In genomic region chr6:137989853-137990252, GRCm38 (mm10) we compare ENCODE assay signal across 16 mouse cellular contexts.
DNase-seq lines count a peak whose midpoint lies in the region; ATAC-seq and TF ChIP-seq lines count a peak whose summit lies in the region.
"Had no signal": no experiment of that assay in that cellular context is flagged by ENCODE, and none has a peak within 500 bp of the region (broad histone marks: within the 10 kb centered on the region; RNA-seq: fewer than 3 reads in every experiment).

No protein-coding gene starts in this region.

- no peak overlapping the region for H3K4me2 ChIP-seq in embryonic facial prominence, embryonic 11.5 days (ENCODE audit: low read depth, low read length)
- H3K4me2 ChIP-seq: neural tube, embryonic 13.5 days had no signal

- H3K27ac ChIP-seq in embryonic facial prominence, embryonic 11.5 days (replicated peaks; ENCODE audit: low read depth, low read length), result no peak overlapping the region
- H3K27ac ChIP-seq in embryonic facial prominence, embryonic 10.5 days (replicated peaks), result no peak overlapping the region
- no peak overlapping the region for H3K27ac ChIP-seq in cortical plate, adult 2 months (ENCODE audit: insufficient read depth, low read length)
- H3K27ac ChIP-seq: forebrain, embryonic 10.5 days; neural tube, embryonic 13.5 days had no signal

- no peak for ATAC-seq in embryonic facial prominence, embryonic 11.5 days (replicated peaks; ENCODE audit: insufficient number of reproducible peaks, low FRiP score, low TSS enrichment, low read depth)
- ATAC-seq in megakaryocyte-erythroid progenitor cell, adult 5-6 weeks (replicated peaks; ENCODE audit: low FRiP score, low TSS enrichment, poor library complexity, severe bottlenecking), result no peak
- ATAC-seq: activated CD4-positive, CD25-positive, alpha-beta regulatory T cell, adult 4 months; CD4-positive, CD25-positive, alpha-beta regulatory T cell, adult 4 months; inflammation-experienced regulatory T-cells, adult 6 months had no signal

- peak; percentile 23 for DNase-seq in embryonic facial prominence, embryonic 11.5 days (ENCODE audit: low spot score)
- no peak for DNase-seq in embryonic facial prominence, embryonic 10.5 days (ENCODE audit: low spot score)
- DNase-seq in kidney, postnatal 14 days, result peak; percentile 3
- no peak for DNase-seq in kidney, adult 8-10 months
- DNase-seq in layer of hippocampus, adult 18-20 months (ENCODE audit: low spot score in 2 of 2), result no peak
- DNase-seq: cerebellum, adult 2 months; right cerebral cortex, postnatal 4 days had no signal

- TF ChIP-seq POLR2A in cortical plate, adult 2 months (IDR thresholded peaks at IDR 0.05; ENCODE audit: extremely low read depth, insufficient read depth, low read length), result no peak

- H3K9ac ChIP-seq in embryonic facial prominence, embryonic 11.5 days (replicated peaks; ENCODE audit: low read length), result no peak overlapping the region
- H3K9ac ChIP-seq: neural tube, embryonic 13.5 days had no signal

- H3K4me1 ChIP-seq in embryonic facial prominence, embryonic 11.5 days (ENCODE audit: control insufficient read depth, insufficient read depth, low read length), result no peaks in the 10 kb centered on the region
- no peaks in the 10 kb centered on the region for H3K4me1 ChIP-seq in embryonic facial prominence, embryonic 10.5 days
- H3K4me1 ChIP-seq in E14TG2a.4 (replicated peaks; ENCODE audit: low read depth, low read length), result no peaks in the 10 kb centered on the region
- no peaks in the 10 kb centered on the region for H3K4me1 ChIP-seq in cortical plate, adult 2 months (ENCODE audit: control insufficient read depth, insufficient read depth, low read length)
- H3K4me1 ChIP-seq: forebrain, embryonic 10.5 days; megakaryocyte, embryonic 14.5 days; neural tube, embryonic 13.5 days had no signal

- H3K27me3 ChIP-seq in embryonic facial prominence, embryonic 11.5 days (ENCODE audit: control insufficient read depth, insufficient read depth, low read length), result no peaks in the 10 kb centered on the region
- H3K27me3 ChIP-seq in embryonic facial prominence, embryonic 10.5 days (replicated peaks; ENCODE audit: low read depth, poor library complexity, severe bottlenecking), result no peaks in the 10 kb centered on the region
- H3K27me3 ChIP-seq in E14TG2a.4 (ENCODE audit: insufficient read depth, low read length), result no peaks in the 10 kb centered on the region
- H3K27me3 ChIP-seq: megakaryocyte, embryonic 14.5 days; neural tube, embryonic 13.5 days had no signal

- H3K9me3 ChIP-seq in embryonic facial prominence, embryonic 11.5 days (replicated peaks; ENCODE audit: control insufficient read depth, low read length), result no peaks in the 10 kb centered on the region
- H3K9me3 ChIP-seq in embryonic facial prominence, embryonic 10.5 days, result no peaks in the 10 kb centered on the region
- no peaks in the 10 kb centered on the region for H3K9me3 ChIP-seq in E14TG2a.4 (ENCODE audit: low read length)
- H3K9me3 ChIP-seq: forebrain, embryonic 10.5 days; neural tube, embryonic 13.5 days had no signal

- H3K36me3 ChIP-seq in embryonic facial prominence, embryonic 11.5 days (replicated peaks; ENCODE audit: control insufficient read depth, insufficient read depth, low read depth, low read length), result no peaks in the 10 kb centered on the region
- H3K36me3 ChIP-seq in embryonic facial prominence, embryonic 10.5 days (replicated peaks), result no peaks in the 10 kb centered on the region
- no peaks in the 10 kb centered on the region for H3K36me3 ChIP-seq in E14TG2a.4 (ENCODE audit: insufficient read depth, low read length)
- H3K36me3 ChIP-seq: forebrain, embryonic 10.5 days; neural tube, embryonic 13.5 days had no signal

- no peak overlapping the region for H3K4me3 ChIP-seq in embryonic facial prominence, embryonic 11.5 days (ENCODE audit: low read depth, low read length)
- H3K4me3 ChIP-seq in embryonic facial prominence, embryonic 10.5 days, result no peak overlapping the region
- no peak overlapping the region for H3K4me3 ChIP-seq in E14TG2a.4 (replicated peaks; ENCODE audit: low read length)
- H3K4me3 ChIP-seq in cortical plate, adult 2 months (ENCODE audit: insufficient read depth, low read length), result no peak overlapping the region
- H3K4me3 ChIP-seq: forebrain, embryonic 10.5 days; megakaryocyte, embryonic 14.5 days; neural tube, embryonic 13.5 days had no signal

- peak; percentile 44 for TF ChIP-seq CTCF in E14TG2a.4 (conservative IDR thresholded peaks at IDR 0.05; ENCODE audit: low read length)
- TF ChIP-seq CTCF in cortical plate, adult 2 months (IDR thresholded peaks at IDR 0.05; ENCODE audit: extremely low read depth, insufficient read depth, low read length), result peak; percentile 18; the same call in 1 of the 2 replicates

Comparison
In these comparisons a context has a peak if more than half of its experiments do, and no peak if none do; other contexts are left out.
1. DNase-seq: peak in embryonic facial prominence, embryonic 11.5 days (single experiment) and kidney, postnatal 14 days (single experiment); none in embryonic facial prominence, embryonic 10.5 days (single experiment), kidney, adult 8-10 months (0 of 2) and layer of hippocampus, adult 18-20 months (0 of 2).